Mouse (Mus musculus): ENCODE data around the gene Tor2a.

- TF ChIP-seq E2F4 (IDR thresholded peaks at IDR 0.05; ENCODE audit: insufficient replicate concordance, low read depth, low read length) (no peak), MYC (IDR thresholded peaks at IDR 0.05; ENCODE audit: low read depth, low read length) (no peak), SIN3A (IDR thresholded peaks at IDR 0.05; ENCODE audit: low read length) (no peak), CTCF (conservative IDR thresholded peaks at IDR 0.05 in 1 of 2, IDR thresholded peaks at IDR 0.05 in 1 of 2; ENCODE audit: low read depth in 2 of 2, low read length in 2 of 2) (no peak), PAX5 (IDR thresholded peaks at IDR 0.05; ENCODE audit: low read length) (no peak), USF2 (conservative IDR thresholded peaks at IDR 0.05; ENCODE audit: low read depth, low read length) (no peak)
Measured at GRCm38 (mm10) chr2:32791297-32791696, 34.3 kb downstream of the Tor2a start.

Data from CH12.LX (cell line).